Mouse (Mus musculus): Measurements from ENCODE around the gene Gm4881. TPM values are rescaled to one million over a fixed set of nuclear protein-coding genes. Genes with fewer than 3 reads are reported as not detected.

The Gm4881 gene
- total RNA-seq (2015; ENCODE audit: low replicate concordance) (not detected in 2 replicates), total RNA-seq (2017; ENCODE audit: low replicate concordance) (not detected in 2 replicates)

DNA sequence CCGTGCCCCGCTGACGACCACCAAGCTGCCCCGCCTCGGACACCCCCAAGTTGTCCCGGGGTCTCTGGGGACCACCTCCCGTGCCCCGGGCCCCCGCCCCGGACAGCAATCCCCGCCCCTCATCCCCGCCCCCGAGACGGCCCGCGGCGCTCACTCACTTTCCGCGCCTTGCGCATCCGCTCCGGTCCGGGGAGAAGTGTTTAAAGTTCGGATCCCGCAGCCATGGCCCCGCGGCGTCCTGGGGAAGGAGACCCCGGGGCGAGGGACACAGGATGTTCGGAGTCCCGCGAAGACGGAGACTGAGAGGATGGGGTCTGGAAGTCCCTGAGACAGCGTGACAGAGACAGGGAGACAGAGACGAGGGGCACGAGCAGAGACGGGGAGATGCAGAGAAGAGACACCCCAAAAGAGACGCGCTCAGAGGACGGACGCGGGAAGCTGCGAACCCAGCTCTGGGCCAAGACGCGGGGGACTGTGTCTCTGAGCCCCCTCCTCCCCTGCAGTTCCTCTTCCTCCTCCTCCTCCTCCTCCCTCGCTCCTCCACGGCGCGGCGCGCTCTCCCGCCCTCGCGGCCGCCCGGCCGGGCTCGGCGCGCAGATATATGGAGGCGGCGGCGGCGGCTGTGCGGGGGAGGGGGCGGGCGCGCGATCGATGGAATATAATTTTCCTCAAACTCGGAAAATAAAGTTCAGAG, at the start of gene Gm4881:
Gene Gm4881, minus strand, starts transcription at position 238 of the 694 bp plus-strand sequence.
- ATAC-seq (replicated peaks; ENCODE audit: low FRiP score, poor library complexity, severe bottlenecking), result no peak

DNA sequence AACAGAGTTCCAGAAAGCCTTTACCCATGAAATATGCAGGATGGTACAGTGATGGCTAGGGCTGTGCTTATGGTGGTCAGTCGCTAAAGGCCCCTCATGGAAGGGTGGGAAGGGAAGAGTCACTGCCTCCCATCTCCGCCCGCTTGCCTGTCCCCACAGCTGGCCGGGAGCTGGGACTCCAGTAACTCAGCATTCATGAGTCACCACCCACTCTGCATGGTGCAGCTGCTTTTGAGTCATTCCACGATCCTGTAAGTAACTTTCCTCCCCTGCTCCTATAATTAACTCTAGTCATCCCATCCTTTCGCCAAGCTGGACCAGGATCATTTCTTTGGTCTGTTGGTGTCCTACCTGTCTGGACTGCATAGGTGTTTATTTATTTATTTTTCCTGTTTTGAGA, 48.8 kb upstream of the Gm4881 start:
- ATAC-seq (replicated peaks; ENCODE audit: low FRiP score, poor library complexity, severe bottlenecking), result no peak

DNA sequence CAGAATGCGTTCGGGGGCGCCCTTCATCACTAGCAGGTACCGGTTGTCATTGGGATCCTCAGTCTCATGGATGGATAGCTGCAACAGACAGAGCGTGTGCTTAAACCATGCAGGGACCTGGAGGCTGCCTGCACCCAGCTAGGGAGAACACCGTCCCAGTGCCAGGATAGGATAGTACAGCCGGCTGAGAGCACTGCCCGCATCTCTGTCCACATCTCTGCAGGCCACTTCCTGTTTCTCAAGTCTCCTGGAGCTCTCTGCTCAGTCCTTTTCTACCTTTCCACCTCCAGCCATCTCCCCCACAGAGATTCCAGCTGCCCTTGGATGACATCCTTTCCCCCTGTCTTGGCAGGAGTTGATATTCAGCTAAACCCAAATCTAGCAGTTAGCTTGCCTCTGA, 46.2 kb upstream of the Gm4881 start:
- no peak for ATAC-seq (replicated peaks; ENCODE audit: low FRiP score, poor library complexity, severe bottlenecking)

DNA sequence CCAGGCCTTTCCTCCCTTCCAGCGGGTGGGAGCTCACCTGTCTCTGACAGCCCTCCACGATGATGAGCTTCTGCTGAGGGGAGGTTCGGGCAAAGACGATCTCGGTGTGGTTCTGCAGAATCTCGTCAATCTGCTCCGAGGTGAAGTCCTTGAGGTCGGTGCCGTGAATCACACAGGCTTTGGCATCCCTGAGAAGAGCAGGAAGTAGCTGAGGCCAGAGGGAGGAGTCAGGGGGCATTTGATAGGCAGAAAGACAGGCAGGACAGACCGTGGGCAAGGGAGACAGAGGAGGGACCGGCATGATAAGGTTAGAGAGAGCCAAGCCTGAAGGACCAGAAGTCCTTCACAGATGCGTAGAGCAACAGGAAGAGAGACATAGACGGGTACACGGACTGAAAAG, 43.6 kb upstream of the Gm4881 start:
- no peak for ATAC-seq (replicated peaks; ENCODE audit: low FRiP score, poor library complexity, severe bottlenecking)

DNA sequence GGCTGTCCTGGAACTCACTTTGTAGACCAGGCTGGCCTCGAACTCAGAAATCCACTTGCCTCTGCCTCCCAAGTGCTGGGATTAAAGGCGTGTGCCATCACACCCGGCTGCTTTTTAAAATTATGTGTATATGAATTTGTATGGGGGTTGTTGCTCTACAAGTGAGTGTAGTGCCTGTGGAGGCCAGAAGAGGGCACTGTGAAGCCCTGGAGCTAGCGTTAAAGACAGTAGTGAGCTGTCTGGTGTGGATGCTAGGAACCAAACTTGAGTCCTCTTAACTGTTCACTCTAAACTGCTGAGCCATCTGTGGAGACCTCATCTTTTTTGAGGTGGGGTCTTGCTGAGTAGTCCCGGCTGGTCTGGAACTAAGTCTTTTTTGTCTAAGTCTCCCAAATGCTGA, 41.5 kb upstream of the Gm4881 start:
- no peak for ATAC-seq (replicated peaks; ENCODE audit: low FRiP score, poor library complexity, severe bottlenecking)

DNA sequence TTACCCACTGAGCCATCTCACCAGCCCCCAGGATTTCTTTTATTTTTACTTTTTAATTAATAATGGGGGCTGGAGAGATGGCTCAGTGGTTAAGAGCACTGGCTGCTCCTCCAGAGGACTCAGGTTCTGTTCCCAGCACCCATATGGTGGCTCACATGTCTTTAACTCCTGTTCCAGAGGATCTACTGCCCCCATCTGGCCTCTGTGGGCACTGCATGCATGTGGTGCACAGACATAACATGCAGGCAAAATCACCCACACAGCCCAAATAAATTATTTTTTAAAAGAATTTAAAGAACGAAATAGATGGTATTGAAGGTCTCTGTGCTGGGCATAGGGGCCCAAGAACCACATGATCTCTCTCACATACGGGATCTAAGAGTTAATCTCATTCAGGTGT, 40.0 kb upstream of the Gm4881 start:
- ATAC-seq (replicated peaks; ENCODE audit: low FRiP score, poor library complexity, severe bottlenecking), result no peak

DNA sequence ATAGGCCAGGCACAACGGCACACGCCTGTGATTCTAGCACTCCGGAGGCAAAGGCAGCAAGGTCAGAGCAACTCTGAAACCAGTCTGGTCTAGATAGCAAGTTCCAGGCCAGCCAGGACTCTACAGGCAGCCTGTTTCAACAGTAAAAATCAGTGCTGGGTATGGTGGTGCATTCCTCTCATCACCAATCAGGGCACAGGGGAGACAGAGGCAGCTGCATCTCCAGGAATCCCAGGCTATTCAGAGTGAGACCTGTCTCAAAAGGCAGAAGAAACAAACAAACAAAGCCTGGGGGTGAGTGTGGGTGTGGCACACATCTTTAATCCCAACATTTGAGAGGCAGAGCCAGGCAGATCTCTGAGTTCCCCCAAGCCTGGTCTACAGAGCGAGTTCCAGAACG, 39.1 kb upstream of the Gm4881 start:
- ATAC-seq (replicated peaks; ENCODE audit: low FRiP score, poor library complexity, severe bottlenecking), result no peak

DNA sequence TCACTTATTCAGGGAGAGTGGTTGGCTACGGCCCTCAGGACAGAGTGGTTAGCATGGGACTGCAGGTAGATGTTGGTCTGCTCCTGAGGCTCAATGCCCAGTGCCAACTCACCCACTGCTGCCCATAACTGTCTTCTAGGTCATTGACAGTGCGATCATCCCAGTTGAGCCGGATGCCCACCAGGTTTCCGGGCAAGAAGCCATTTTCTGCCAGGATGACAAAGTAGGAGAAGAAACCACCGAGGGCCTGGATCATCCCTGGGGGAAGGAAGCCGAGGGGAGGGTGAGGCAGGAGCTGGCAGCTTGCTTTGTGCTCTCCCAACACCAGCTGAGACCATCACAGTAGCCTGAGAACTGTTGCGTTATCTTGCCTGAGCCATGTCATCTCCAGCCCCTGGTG, 36.1 kb upstream of the Gm4881 start:
- ATAC-seq (replicated peaks; ENCODE audit: low FRiP score, poor library complexity, severe bottlenecking), result no peak

DNA sequence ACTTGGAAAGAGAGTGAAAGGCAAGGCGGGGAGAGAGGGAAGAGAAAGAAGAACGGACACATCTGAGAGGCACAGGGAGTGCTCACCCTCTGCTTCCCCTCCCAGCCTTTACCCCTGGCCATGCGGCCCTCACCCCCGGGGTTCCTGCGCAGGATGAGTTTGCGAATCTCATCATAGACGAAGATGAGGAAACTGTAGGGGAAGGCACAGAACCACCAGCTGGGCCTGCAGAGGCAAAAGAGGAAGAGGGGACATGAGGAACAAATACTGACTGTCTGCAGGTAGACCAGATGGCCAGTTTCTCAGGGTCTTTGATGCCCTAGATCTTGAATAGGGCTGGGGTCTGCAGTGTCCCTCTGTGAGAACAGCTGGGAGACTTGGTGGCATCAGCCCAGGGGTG, 34.5 kb upstream of the Gm4881 start:
- no peak for ATAC-seq (replicated peaks; ENCODE audit: low FRiP score, poor library complexity, severe bottlenecking)

DNA sequence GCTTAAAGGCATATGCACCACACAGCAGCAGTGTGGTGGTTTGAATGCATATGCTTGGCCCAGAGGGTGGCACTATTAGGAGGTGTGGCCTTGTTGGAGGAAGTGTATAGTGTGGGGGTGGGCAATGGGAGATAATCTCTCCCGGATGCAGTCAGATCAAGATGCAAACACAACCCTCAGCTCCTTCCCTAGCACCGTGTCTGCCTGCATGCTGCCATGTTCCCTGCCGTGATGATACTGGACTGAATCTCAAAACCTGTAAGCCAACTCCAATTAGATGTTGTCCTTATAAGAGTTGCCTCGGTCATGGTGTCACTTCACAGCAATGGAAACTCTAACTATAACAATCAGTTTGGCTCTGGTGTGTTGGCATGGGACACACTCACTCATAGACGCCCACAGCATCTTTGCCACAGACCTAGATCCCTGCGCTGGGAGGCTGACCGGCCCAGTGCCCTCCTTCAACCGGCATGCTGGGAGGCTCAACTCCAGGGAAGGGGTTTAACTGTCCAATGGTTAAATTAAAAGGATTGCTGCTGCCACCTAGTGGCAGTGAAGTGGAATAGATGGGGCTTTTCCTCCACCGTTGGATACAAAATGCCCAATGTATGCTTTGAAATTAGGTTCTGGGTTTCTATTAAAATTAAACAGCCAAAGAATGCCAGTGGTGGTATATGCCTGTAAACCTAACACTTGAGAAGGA, 30.8 kb upstream of the Gm4881 start:
- ATAC-seq (replicated peaks; ENCODE audit: low FRiP score, poor library complexity, severe bottlenecking), result no peak

DNA sequence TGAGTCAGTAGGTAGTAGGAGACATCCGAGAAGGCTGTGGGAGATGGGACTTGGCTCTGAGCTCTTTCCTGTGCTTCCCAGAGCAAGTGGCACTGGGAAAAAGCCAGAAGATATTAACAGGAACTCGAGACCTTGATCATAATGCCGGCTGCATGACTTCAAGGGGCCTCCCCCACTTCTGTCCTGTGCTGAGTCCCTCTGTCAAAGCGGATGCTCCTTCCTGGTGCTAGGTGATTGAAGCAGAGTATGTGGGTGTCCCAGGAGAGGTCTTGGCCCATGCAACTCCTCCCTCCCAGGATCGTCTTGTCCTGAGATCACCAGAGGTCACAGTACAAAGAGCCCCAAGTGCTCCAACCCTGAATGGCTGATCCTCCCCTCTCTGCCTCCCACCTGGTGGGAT, 29.6 kb upstream of the Gm4881 start:
- no peak for ATAC-seq (replicated peaks; ENCODE audit: low FRiP score, poor library complexity, severe bottlenecking)

DNA sequence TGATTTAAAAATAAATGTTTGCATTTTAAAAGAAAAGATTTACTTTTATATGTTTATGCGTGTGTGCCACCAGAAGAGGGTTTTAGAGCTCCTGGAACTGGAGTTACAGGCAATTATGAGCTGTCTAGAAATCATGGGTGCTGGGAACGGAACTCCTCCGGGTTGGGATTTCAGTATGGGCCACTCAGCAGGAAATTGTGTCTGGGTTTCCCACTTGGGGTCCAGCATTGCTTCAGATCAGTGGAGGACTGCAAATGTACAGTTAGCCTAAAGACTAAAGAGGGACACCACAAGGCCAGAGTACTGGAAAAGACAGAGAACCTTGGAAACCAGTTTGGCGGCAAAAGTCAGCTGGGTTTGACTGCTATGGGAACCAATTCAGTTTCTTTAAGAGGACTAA, 28.9 kb upstream of the Gm4881 start:
- ATAC-seq (replicated peaks; ENCODE audit: low FRiP score, poor library complexity, severe bottlenecking), result no peak

DNA sequence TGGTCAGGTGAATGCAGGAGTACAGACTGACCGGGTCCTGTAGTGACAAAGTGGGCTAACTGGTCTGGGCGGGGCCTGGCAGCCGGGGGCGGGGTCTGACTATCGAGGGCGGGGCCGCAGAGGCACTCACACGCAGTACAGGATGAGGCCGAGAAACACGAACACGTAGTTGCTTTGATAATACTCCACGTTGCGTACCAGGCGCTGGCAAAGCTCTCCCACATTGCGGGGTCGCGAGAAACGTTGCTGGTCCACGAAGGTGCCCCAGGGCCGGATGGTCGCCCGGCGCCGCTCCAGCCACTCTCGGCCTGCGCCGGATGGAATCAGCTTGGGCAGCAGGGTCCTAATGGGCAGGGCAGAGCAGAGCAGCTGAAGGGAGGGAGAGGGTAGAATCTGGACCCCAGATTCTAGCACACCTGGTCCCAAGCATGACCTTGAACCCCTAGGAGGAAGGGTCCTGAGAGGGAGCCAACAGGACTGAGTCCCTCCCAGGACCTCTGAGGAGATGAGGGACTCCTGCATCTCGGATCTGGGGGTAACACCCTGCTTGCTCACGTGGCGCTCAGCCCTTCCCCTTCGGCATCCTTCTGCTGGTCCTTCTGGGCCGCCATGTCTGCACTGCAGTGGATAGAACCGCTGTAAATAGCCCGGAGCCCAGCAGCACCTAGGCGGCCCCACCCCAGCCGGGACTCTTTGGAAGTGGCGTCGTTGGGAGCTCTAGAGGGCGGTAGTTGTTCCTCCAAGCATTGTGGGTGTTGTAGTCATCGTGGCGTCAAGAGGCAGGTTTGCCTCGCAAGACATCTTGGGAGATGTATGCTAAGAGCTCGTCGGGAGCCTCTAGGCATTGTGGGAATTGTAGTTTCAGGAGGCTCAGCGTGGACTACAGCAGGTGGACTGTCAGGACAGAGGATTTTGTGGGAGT, 27.9 kb upstream of the Gm4881 start, which contains the start of gene Rabac1:
Gene Rabac1, minus strand, starts transcription at position 783 of the 922 bp plus-strand sequence.
- peak; percentile 92 for ATAC-seq (replicated peaks; ENCODE audit: low FRiP score, poor library complexity, severe bottlenecking)

DNA sequence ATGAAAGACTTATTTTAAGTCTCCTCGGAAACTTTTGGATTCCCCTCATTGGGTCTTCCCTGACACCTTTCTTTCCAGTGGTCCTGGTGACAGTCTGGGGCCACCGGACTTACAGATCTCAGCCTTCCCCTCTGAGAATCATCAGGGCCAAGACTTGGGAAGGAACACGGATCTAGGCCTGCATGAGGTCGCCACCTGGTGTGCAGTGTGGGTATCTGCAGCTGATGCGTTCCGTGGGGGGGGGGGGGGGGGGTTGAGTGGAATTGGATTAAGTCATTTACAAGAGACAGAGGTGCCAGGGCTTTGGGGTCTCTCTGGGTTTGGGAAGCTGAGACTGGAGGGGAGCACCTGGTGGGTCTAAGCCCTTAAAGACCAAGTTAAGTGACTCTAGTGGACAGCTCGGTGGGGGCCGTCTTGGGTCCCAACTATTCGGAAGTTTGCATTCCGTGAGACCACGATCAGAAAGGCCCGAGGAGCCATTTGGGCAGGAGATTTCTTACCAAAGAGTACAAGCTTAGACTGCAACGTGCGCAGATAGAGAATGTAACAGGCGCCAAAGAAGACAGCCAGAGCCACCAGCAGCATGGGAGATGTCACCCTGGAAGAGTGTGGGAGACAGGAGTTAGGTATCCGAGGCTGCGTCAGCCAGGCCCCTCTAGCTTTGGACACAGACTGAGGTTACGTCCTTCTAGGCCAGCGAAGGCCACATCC, 27.1 kb upstream of the Gm4881 start:
- ATAC-seq (replicated peaks; ENCODE audit: low FRiP score, poor library complexity, severe bottlenecking), result peak; percentile 36

DNA sequence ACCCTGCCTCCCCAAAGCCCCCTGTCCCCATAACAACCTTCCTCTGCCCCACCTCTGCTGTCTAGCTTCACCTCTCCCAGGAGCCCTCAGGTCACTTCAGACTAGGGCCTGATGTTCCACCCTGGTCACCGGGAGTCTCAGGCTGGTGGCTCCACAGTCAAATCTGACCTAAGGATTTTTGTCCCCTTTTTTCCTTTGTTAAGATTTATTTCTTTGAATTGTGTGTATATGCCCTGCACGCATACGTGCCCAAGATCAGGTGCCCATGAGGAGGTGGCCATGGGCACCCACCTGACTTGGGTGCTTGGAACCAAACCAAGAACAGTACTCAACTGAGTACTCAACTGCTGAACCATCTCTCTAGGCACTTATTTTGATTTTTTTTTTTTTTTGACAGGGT, 26.0 kb upstream of the Gm4881 start:
- ATAC-seq (replicated peaks; ENCODE audit: low FRiP score, poor library complexity, severe bottlenecking), result no peak

DNA sequence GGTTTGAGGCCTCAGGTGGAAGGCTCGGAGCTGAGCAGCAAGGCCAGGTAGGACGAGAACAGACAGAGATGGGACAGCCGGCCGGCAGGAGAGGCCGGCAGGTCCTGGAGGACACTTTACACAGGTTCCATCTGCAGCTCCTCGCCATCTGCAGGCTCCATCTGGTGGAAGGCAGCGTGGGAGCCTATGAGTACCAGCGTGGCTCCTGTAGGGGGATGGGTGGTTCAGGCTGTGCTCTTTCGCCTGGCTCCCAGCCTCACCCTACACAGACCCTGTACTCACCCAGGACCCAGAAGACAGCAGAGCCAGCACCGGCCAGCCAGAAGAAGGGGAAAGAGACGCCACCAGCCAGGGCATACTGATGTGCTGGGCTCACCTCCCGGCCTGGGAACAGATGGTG, 25.5 kb upstream of the Gm4881 start:
- no peak for ATAC-seq (replicated peaks; ENCODE audit: low FRiP score, poor library complexity, severe bottlenecking)

DNA sequence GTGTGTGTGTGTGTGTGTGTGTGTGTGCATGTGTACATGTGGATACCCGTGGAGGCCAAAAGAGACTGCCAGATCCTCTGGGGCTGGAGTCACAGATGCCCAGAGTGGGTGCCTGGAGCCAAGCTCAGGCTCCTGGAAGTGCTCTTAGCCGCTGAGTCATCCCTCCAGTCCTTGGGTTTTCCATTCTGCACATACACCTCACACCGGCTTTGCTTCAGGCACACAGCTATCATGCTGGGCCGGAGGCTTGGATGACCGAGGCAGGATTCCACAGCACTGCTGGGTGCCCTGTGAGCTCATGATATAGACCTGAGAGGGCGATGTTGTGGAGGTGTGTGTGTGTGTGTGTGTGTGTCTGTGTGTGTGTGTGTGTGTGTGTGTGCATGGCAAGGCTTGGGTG, 24.2 kb upstream of the Gm4881 start:
- ATAC-seq (replicated peaks; ENCODE audit: low FRiP score, poor library complexity, severe bottlenecking), result no peak

DNA sequence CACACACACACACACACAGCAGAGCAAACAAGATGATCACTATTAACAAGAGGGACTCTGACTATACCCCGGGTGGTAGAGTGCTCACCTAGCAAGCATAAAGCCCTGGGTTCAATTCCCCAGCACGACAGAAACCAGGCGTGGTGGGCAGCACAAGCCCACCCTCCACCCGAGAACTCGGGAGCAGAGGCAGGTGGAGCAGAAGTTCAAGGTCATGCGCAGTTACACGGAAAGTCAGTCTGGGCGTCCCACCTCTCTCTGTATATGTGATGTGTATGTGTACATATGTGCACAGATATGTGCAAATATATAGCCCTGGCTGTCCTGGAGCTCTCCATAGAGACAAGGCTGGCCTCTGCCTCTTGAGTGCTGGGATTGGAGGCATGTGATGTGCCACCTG, 23.7 kb upstream of the Gm4881 start:
- ATAC-seq (replicated peaks; ENCODE audit: low FRiP score, poor library complexity, severe bottlenecking), result no peak

DNA sequence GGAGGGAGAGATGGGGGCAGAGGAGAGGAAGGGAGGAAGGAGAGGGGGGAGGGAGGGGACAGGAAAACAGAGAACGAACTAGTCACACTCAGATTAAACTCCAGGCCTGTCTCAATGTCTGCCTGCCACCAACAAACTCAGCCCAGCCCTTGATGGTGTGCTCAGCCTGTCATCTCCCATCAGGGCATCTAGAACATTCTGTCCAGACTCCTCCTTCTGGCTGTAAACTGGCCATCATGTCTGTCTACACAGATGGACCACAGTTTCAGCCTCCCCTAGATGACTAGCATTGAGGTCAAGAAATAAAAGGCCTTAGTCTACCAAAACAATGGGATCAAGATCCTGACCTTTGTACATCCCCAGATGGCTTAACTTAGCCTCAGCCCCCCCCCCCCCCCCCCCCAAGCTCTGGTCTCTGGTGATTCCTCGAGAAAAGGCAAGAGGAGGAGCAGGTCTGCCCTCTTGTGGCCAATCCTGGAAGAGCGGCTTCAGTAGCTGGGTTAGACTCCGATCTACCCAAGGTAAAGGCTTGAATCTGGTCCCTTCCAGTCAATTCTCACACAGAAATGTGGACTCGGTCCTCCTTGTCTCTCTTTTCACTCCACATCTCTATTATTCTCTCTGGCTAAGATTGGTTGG, 20.7 kb upstream of the Gm4881 start:
- ATAC-seq (replicated peaks; ENCODE audit: low FRiP score, poor library complexity, severe bottlenecking), result no peak

Measured in erythroid progenitor cell, adult 5-6 weeks (primary cell).